Mouse (Mus musculus): ENCODE data around the gene Nrsn2. TPM values are rescaled to one million over a fixed set of nuclear protein-coding genes. Genes with fewer than 3 reads are reported as not detected.

The Nrsn2 gene
- total and polyA plus RNA-seq, 2 experiments = not detected

- Histone ChIP-seq H3K4me1 (ENCODE audit: control insufficient read depth, insufficient read depth, low read length) (no peaks in the 10 kb centered on the region), H3K4me3 (ENCODE audit: insufficient read depth, low read depth, low read length) (no peak overlapping the region), H3K79me2 (ENCODE audit: control insufficient read depth, insufficient read depth, low read length) (no peaks in the 10 kb centered on the region), H3K27me3 (ENCODE audit: control insufficient read depth, insufficient read depth, low read length) (no peaks in the 10 kb centered on the region), H3K9ac (ENCODE audit: low read depth, low read length) (no peak overlapping the region), H3K36me3 (ENCODE audit: control insufficient read depth, insufficient read depth, low read length) (peaks cover 19% of the 10 kb centered on the region; the same call in 1 of the 2 replicates), H3K27ac (replicated peaks; ENCODE audit: insufficient read depth, low read depth, low read length) (no peak overlapping the region)
- DNase-seq (ENCODE audit: extremely low read depth, low read depth, low spot score) = no peak
- TF ChIP-seq CTCF (IDR thresholded peaks at IDR 0.05; ENCODE audit: low read depth, low read length) (no peak), POLR2A (IDR thresholded peaks at IDR 0.05; ENCODE audit: extremely low read depth, insufficient read depth, low read length) (no peak)
- WGBS = 95% methylated on average over 6 of the region's 6 CpGs
Measured at GRCm38 (mm10) chr2:152322198-152322597, 54.2 kb downstream of the Nrsn2 start.

- no peaks in the 10 kb centered on the region for H3K79me2 ChIP-seq (ENCODE audit: control insufficient read depth, insufficient read depth, low read length)
- TF ChIP-seq POLR2A (IDR thresholded peaks at IDR 0.05; ENCODE audit: extremely low read depth, insufficient read depth, low read length) = no peak
- TF ChIP-seq CTCF (IDR thresholded peaks at IDR 0.05; ENCODE audit: low read depth, low read length) = no peak
- H3K36me3 ChIP-seq (ENCODE audit: control insufficient read depth, insufficient read depth, low read length) = peaks cover 19% of the 10 kb centered on the region; the same call in 1 of the 2 replicates
Measured at GRCm38 (mm10) chr2:152321558-152321957, 54.9 kb downstream of the Nrsn2 start.

More at GRCm38 (mm10) chr2:152321558-152321957, 54.9 kb downstream of the Nrsn2 start:
- WGBS = 94% methylated on average over 5 of the region's 5 CpGs
- Histone ChIP-seq H3K9ac (ENCODE audit: low read depth, low read length) (no peak overlapping the region), H3K4me1 (ENCODE audit: control insufficient read depth, insufficient read depth, low read length) (no peaks in the 10 kb centered on the region), H3K4me3 (ENCODE audit: insufficient read depth, low read depth, low read length) (no peak overlapping the region), H3K27me3 (ENCODE audit: control insufficient read depth, insufficient read depth, low read length) (no peaks in the 10 kb centered on the region), H3K27ac (replicated peaks; ENCODE audit: insufficient read depth, low read depth, low read length) (no peak overlapping the region)
- no peak for DNase-seq (ENCODE audit: extremely low read depth, low read depth, low spot score)

Other genes with a start within 250 kb of the Nrsn2 start
- not detected in 2 replicates for gene Tcf15, start 233.1 kb downstream of the Nrsn2 start, total RNA-seq (2014; rRNA removed)
- gene Tcf15, start 233.1 kb downstream of the Nrsn2 start, polyA plus RNA-seq (2012; rRNA removed) = not detected in 2 replicates
- gene Csnk2a1, start 149.8 kb downstream of the Nrsn2 start, total RNA-seq (2014; rRNA removed) = 82.9 and 99.9 TPM in 2 replicates
- gene Csnk2a1, start 149.8 kb downstream of the Nrsn2 start, polyA plus RNA-seq (2012; rRNA removed) = 20.7 and 21.1 TPM in 2 replicates
- gene Tbc1d20, start 82.8 kb downstream of the Nrsn2 start, total RNA-seq (2014; rRNA removed) = 13.0 and 15.9 TPM in 2 replicates
- 23.6 and 25.1 TPM in 2 replicates for gene Tbc1d20, start 82.8 kb downstream of the Nrsn2 start, polyA plus RNA-seq (2012; rRNA removed)
- 43.4 and 47.7 TPM in 2 replicates for gene Rbck1, start 44.0 kb downstream of the Nrsn2 start, total RNA-seq (2014; rRNA removed)
- 92.8 and 107 TPM in 2 replicates for gene Rbck1, start 44.0 kb downstream of the Nrsn2 start, polyA plus RNA-seq (2012; rRNA removed)
- gene Trib3, start 32.6 kb downstream of the Nrsn2 start, total RNA-seq (2014; rRNA removed) = 14.7 and 16.2 TPM in 2 replicates
- 4.9 and 5.4 TPM in 2 replicates for gene Trib3, start 32.6 kb downstream of the Nrsn2 start, polyA plus RNA-seq (2012; rRNA removed)
- 0.18 and 0.40 TPM in 2 replicates for gene Sox12, start 21.4 kb upstream of the Nrsn2 start, total RNA-seq (2014; rRNA removed)
- 1.7 and 1.9 TPM in 2 replicates for gene Sox12, start 21.4 kb upstream of the Nrsn2 start, polyA plus RNA-seq (2012; rRNA removed)
- gene Zcchc3, start 38.4 kb upstream of the Nrsn2 start, total RNA-seq (2014; rRNA removed) = 0.37 and 0.47 TPM in 2 replicates
- gene Zcchc3, start 38.4 kb upstream of the Nrsn2 start, polyA plus RNA-seq (2012; rRNA removed) = 0.40 and 0.44 TPM in 2 replicates
- not detected in 2 replicates for gene 6820408C15Rik, start 38.9 kb upstream of the Nrsn2 start, total RNA-seq (2014; rRNA removed)
- not detected in 2 replicates for gene 6820408C15Rik, start 38.9 kb upstream of the Nrsn2 start, polyA plus RNA-seq (2012; rRNA removed)
- gene Defb23, start 88.0 kb upstream of the Nrsn2 start, total RNA-seq (2014; rRNA removed) = not detected in 2 replicates
- not detected in 2 replicates for gene Defb23, start 88.0 kb upstream of the Nrsn2 start, polyA plus RNA-seq (2012; rRNA removed)
- not detected in 2 replicates for gene Defb20, start 100.4 kb upstream of the Nrsn2 start, total RNA-seq (2014; rRNA removed)
- gene Defb20, start 100.4 kb upstream of the Nrsn2 start, polyA plus RNA-seq (2012; rRNA removed) = not detected in 2 replicates
- not detected in 2 replicates for gene Defb22, start 113.5 kb upstream of the Nrsn2 start, total RNA-seq (2014; rRNA removed)
- not detected in 2 replicates for gene Defb22, start 113.5 kb upstream of the Nrsn2 start, polyA plus RNA-seq (2012; rRNA removed)
- gene Defb26, start 135.1 kb upstream of the Nrsn2 start, total RNA-seq (2014; rRNA removed) = not detected in 2 replicates
- not detected in 2 replicates for gene Defb26, start 135.1 kb upstream of the Nrsn2 start, polyA plus RNA-seq (2012; rRNA removed)
- gene Defb28, start 141.6 kb upstream of the Nrsn2 start, total RNA-seq (2014; rRNA removed) = not detected in 2 replicates
- gene Defb28, start 141.6 kb upstream of the Nrsn2 start, polyA plus RNA-seq (2012; rRNA removed) = not detected in 2 replicates
- not detected in 2 replicates for gene Defb29, start 163.5 kb upstream of the Nrsn2 start, total RNA-seq (2014; rRNA removed)
- gene Defb29, start 163.5 kb upstream of the Nrsn2 start, polyA plus RNA-seq (2012; rRNA removed) = not detected in 2 replicates
- gene Gm17416, start 192.7 kb upstream of the Nrsn2 start, total RNA-seq (2014; rRNA removed) = not detected in 2 replicates
- gene Gm17416, start 192.7 kb upstream of the Nrsn2 start, polyA plus RNA-seq (2012; rRNA removed) = not detected in 2 replicates
- gene Defb21, start 196.1 kb upstream of the Nrsn2 start, total RNA-seq (2014; rRNA removed) = not detected in 2 replicates
- gene Defb21, start 196.1 kb upstream of the Nrsn2 start, polyA plus RNA-seq (2012; rRNA removed) = not detected in 2 replicates
- gene Defb19, start 203.7 kb upstream of the Nrsn2 start, total RNA-seq (2014; rRNA removed) = not detected in 2 replicates
- gene Defb19, start 203.7 kb upstream of the Nrsn2 start, polyA plus RNA-seq (2012; rRNA removed) = not detected in 2 replicates
- not detected in 2 replicates for gene Defb45, start 222.8 kb upstream of the Nrsn2 start, total RNA-seq (2014; rRNA removed)
- not detected in 2 replicates for gene Defb45, start 222.8 kb upstream of the Nrsn2 start, polyA plus RNA-seq (2012; rRNA removed)
- gene Defb36, start 227.7 kb upstream of the Nrsn2 start, total RNA-seq (2014; rRNA removed) = not detected in 2 replicates
- not detected in 2 replicates for gene Defb36, start 227.7 kb upstream of the Nrsn2 start, polyA plus RNA-seq (2012; rRNA removed)
- gene Defb25, start 246.4 kb upstream of the Nrsn2 start, total RNA-seq (2014; rRNA removed) = 2.1 TPM in 1 of 2 replicates, not detected in the other
- gene Defb25, start 246.4 kb upstream of the Nrsn2 start, polyA plus RNA-seq (2012; rRNA removed) = not detected in 2 replicates

Measured in liver, adult 2 months (tissue).